Comparison of ENCODE assay signal across 7 mouse cellular contexts in genomic region chr11:104550406-104550974, GRCm38 (mm10). TPM values are rescaled to one million over a fixed set of nuclear protein-coding genes. Genes with fewer than 3 reads are reported as not detected.
DNase-seq lines count a peak whose midpoint lies in the region; ATAC-seq and TF ChIP-seq lines count a peak whose summit lies in the region.

Cdc27 (minus strand) TSS chr11:104550620.
Myl4 (plus strand) TSS chr11:104550663.

- peaks cover 15% of the 10 kb centered on the region for H3K36me3 ChIP-seq in embryonic facial prominence, embryonic 10.5 days (replicated peaks)
- H3K36me3 ChIP-seq in intestine, postnatal 0 days (ENCODE audit: control insufficient read depth, insufficient read depth): no peaks in the 10 kb centered on the region
- no peaks in the 10 kb centered on the region for H3K36me3 ChIP-seq in midbrain, embryonic 12.5 days
- no peaks in the 10 kb centered on the region for H3K36me3 ChIP-seq in small intestine, adult 2 months (ENCODE audit: control insufficient read depth, insufficient read depth, low read length)

- peaks cover 11% of the 10 kb centered on the region for H3K4me1 ChIP-seq in embryonic facial prominence, embryonic 10.5 days
- 0 out of 2 replicates have a peak, but pooled peaks cover 5% of the 10 kb centered on the region for H3K4me1 ChIP-seq in intestine, postnatal 0 days (replicated peaks; ENCODE audit: control insufficient read depth, insufficient read depth, low read length)
- H3K4me1 ChIP-seq in midbrain, embryonic 12.5 days: peaks cover 7% of the 10 kb centered on the region; the same call in 1 of the 2 replicates
- H3K4me1 ChIP-seq in small intestine, adult 2 months (ENCODE audit: control insufficient read depth, insufficient read depth, insufficient read length, low read length): peaks cover 2% of the 10 kb centered on the region; the same call in 1 of the 2 replicates

- whole genome bisulfite sequencing in embryonic facial prominence, embryonic 10.5 days: 1% methylated on average over 35 of the region's 35 CpGs
- WGBS in intestine, postnatal 0 days: under 1% methylated on average over 35 of the region's 35 CpGs
- WGBS in midbrain, embryonic 12.5 days: 0% methylated on average over 35 of the region's 35 CpGs
- under 1% methylated on average over 35 of the region's 35 CpGs for WGBS in small intestine, adult 2 months

- peak; percentile 43; the same call in 1 of the 2 replicates for TF ChIP-seq POLR2A in small intestine, adult 2 months (IDR thresholded peaks at IDR 0.05; ENCODE audit: low read depth, low read length)

- H3K27ac ChIP-seq in embryonic facial prominence, embryonic 10.5 days (replicated peaks): peak within 1 kb of the TSS; percentile 99
- peak within 1 kb of the TSS; percentile 90 for H3K27ac ChIP-seq in intestine, postnatal 0 days (ENCODE audit: low read depth, low read length)
- H3K27ac ChIP-seq in midbrain, embryonic 12.5 days (replicated peaks): peak within 1 kb of the TSS; percentile 86
- H3K27ac ChIP-seq in small intestine, adult 2 months (ENCODE audit: insufficient read depth, low read depth, low read length): peak within 1 kb of the TSS; percentile 73

- TF ChIP-seq CTCF in intestine, postnatal 0 days (IDR thresholded peaks at IDR 0.05; ENCODE audit: low read depth): no peak
- TF ChIP-seq CTCF in small intestine, adult 2 months (IDR thresholded peaks at IDR 0.05; ENCODE audit: extremely low read depth, insufficient read length, insufficient replicate concordance, low read depth, low read length): no peak

- H3K27me3 ChIP-seq in embryonic facial prominence, embryonic 10.5 days (replicated peaks; ENCODE audit: low read depth, poor library complexity, severe bottlenecking): no peaks in the 10 kb centered on the region
- H3K27me3 ChIP-seq in intestine, postnatal 0 days (replicated peaks; ENCODE audit: control insufficient read depth, insufficient read depth, low read length): no peaks in the 10 kb centered on the region
- H3K27me3 ChIP-seq in midbrain, embryonic 12.5 days: 0 out of 2 replicates have a peak, but pooled peaks cover 6% of the 10 kb centered on the region
- H3K27me3 ChIP-seq in small intestine, adult 2 months (ENCODE audit: control insufficient read depth, insufficient read depth, low read length): no peaks in the 10 kb centered on the region

- peak within 1 kb of the TSS; percentile 96 for H3K9ac ChIP-seq in intestine, postnatal 0 days (ENCODE audit: low read depth, low read length)
- peak within 1 kb of the TSS; percentile 99 for H3K9ac ChIP-seq in midbrain, embryonic 12.5 days (replicated peaks)

- peak within 1 kb of the TSS; percentile 93 for H3K4me3 ChIP-seq in embryonic facial prominence, embryonic 10.5 days
- peak within 1 kb of the TSS; percentile 76 for H3K4me3 ChIP-seq in intestine, postnatal 0 days (ENCODE audit: low read depth, low read length)
- peak within 1 kb of the TSS; percentile 93 for H3K4me3 ChIP-seq in midbrain, embryonic 12.5 days
- peak within 1 kb of the TSS; percentile 95 for H3K4me3 ChIP-seq in small intestine, adult 2 months (ENCODE audit: low read depth, low read length)

- peak within 1 kb of the TSS; percentile 80 for H3K4me2 ChIP-seq in intestine, postnatal 0 days (replicated peaks; ENCODE audit: low read depth)
- peak within 1 kb of the TSS; percentile 82 for H3K4me2 ChIP-seq in midbrain, embryonic 12.5 days (replicated peaks)

- DNase-seq in adrenal gland, postnatal 10 days: peak; percentile 99
- DNase-seq in embryonic facial prominence, embryonic 10.5 days (ENCODE audit: low spot score): peak; percentile 99
- DNase-seq in gonadal fat pad, adult 2 months (ENCODE audit: low read depth): peak; percentile 67
- peak; percentile 98 for DNase-seq in left cerebral cortex, postnatal 4 days

- peak; percentile 97 for ATAC-seq in intestine, postnatal 0 days
- ATAC-seq in midbrain, embryonic 12.5 days (ENCODE audit: low FRiP score, low read depth): peak; percentile 98

- intact Hi-C loops in left cerebral cortex, postnatal 4 days (cut with DNase I): no loop called here

- H3K9me3 ChIP-seq in embryonic facial prominence, embryonic 10.5 days: no peaks in the 10 kb centered on the region
- H3K9me3 ChIP-seq in intestine, postnatal 0 days (ENCODE audit: control insufficient read depth): no peaks in the 10 kb centered on the region
- H3K9me3 ChIP-seq in midbrain, embryonic 12.5 days: no peaks in the 10 kb centered on the region

RNA-seq across cellular contexts. Expression of gene Cdc27, which starts in this region (rescaled TPM):
- 10 to 100 TPM; 53.0 to 57.6 TPM for total RNA-seq in adrenal gland, postnatal 10 days (2021)
- 58.4 and 60.8 TPM in 2 replicates for polyA plus RNA-seq in embryonic facial prominence, embryonic 10.5 days (2016; fragmentation: Nextera tagmentation; extraction: Ambion mirVana)
- polyA plus RNA-seq in gonadal fat pad, adult 2 months (2012; rRNA removed): 10.9 and 11.8 TPM in 2 replicates
- polyA plus RNA-seq in intestine, postnatal 0 days (2015; fragmentation: Nextera tagmentation; extraction: Ambion mirVana): 11.0 and 14.0 TPM in 2 replicates
- total RNA-seq in left cerebral cortex, postnatal 4 days (2021): 10 to 100 TPM; 67.8 to 70.3 TPM
- polyA plus RNA-seq in midbrain, embryonic 12.5 days (2016; fragmentation: Nextera tagmentation; extraction: Ambion mirVana): 52.1 and 53.5 TPM in 2 replicates
- polyA plus RNA-seq in small intestine, adult 2 months (2012; rRNA removed): 0.74 and 1.2 TPM in 2 replicates

RNA-seq across cellular contexts. Expression of gene Myl4, which starts in this region (rescaled TPM):
- total RNA-seq in adrenal gland, postnatal 10 days (2021): 10 to 100 TPM in 1 of 2 experiments, 1 to 10 TPM in 1; 5.2 to 11.4 TPM
- 1.1 and 4.1 TPM in 2 replicates for polyA plus RNA-seq in embryonic facial prominence, embryonic 10.5 days (2016; fragmentation: Nextera tagmentation; extraction: Ambion mirVana)
- polyA plus RNA-seq in gonadal fat pad, adult 2 months (2012; rRNA removed): 7.2 and 20.2 TPM in 2 replicates
- polyA plus RNA-seq in intestine, postnatal 0 days (2015; fragmentation: Nextera tagmentation; extraction: Ambion mirVana): 2.7 and 7.1 TPM in 2 replicates
- 1 to 10 TPM; 3.1 to 3.6 TPM for total RNA-seq in left cerebral cortex, postnatal 4 days (2021)
- polyA plus RNA-seq in midbrain, embryonic 12.5 days (2016; fragmentation: Nextera tagmentation; extraction: Ambion mirVana): 2.1 and 2.4 TPM in 2 replicates
- polyA plus RNA-seq in small intestine, adult 2 months (2012; rRNA removed): 2.2 and 3.4 TPM in 2 replicates

Comparison
In these comparisons a context has a peak if more than half of its experiments do, and no peak if none do; other contexts are left out.
1. Peak in every context shown above with its lines: DNase-seq, ATAC-seq, H3K4me3 ChIP-seq and H3K27ac ChIP-seq.